Mouse (Mus musculus): ENCODE measurements at regions not wholly inside any gene's neighbourhood (a gene's known extent, or its start where the extent isn't known, plus 50 kb on each side); places are given as distances from the start of the nearest gene placed in this dataset.

DNA sequence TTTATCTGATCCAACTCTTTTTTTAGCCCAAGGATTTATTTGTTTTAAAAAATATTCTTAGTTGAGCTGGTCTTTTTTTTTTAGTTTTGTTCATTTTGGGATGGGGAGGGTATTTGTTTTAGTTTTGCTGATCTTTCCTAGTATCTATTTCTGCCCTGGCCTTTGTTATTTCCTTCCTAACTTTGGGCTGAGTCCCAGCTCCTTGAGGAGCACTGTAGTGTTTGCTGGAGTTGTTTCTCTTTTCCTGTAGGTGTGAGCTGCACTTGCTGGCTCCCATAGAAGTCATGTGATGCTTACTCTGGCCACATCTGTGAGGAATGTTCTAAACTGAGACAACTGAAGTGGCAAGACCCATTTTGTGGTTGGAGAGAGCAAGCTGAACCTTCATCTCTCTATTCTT, 508.5 kb upstream of the Nrp1 start:
- no peak for TF ChIP-seq HCFC1 (IDR thresholded peaks at IDR 0.05; ENCODE audit: borderline replicate concordance, insufficient read depth, low read length)
- no peak for TF ChIP-seq ZC3H11A (IDR thresholded peaks at IDR 0.05; ENCODE audit: borderline replicate concordance, low read depth, low read length)
- no peak for TF ChIP-seq ZNF384 (IDR thresholded peaks at IDR 0.05; ENCODE audit: low read depth, low read length)
- no peak for TF ChIP-seq CHD2 (IDR thresholded peaks at IDR 0.05; ENCODE audit: low read depth, low read length)

All from ES-E14 (cell line).